In the genomic region with DNA sequence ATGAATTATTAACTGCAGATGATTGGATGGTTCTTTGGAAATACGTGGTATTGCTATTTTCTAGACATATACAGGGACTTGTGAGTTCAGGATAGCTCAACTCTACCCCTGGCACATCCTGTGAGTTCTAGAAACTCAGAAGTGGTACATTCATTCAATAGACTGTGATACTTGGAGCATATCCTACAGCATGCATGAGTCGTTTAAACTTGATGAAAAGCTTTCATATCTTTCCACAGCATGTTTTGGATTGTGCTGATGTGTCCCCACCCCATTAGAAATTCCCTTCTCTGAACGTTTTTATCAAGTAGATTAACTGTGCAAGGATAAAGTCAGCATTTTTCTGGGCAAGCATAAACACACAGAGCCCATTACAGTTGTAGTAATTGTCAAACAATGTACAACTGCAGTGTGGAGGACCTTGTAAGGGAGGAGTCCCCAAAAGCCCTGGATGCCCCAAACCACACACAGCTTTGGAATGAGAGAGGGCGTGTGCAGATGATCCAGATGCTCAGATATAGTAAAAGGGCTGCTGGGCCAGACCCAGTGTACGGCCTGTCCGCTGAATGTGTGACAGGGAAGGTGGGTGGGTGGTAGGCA, we compare ENCODE assay signal across 26 mouse cellular contexts. TPM values are rescaled to one million over a fixed set of nuclear protein-coding genes. Genes with fewer than 3 reads are reported as not detected.
DNase-seq lines count a peak whose midpoint lies in the region; ATAC-seq and TF ChIP-seq lines count a peak whose summit lies in the region.
"Had no signal": no experiment of that assay in that cellular context is flagged by ENCODE, and none has a peak within 500 bp of the region (broad histone marks: within the 10 kb centered on the region; RNA-seq: fewer than 3 reads in every experiment).

No protein-coding gene starts in this region.

- no peaks in the 10 kb centered on the region for H3K36me3 ChIP-seq in lung, embryonic 14.5 days (ENCODE audit: insufficient read depth)
- H3K36me3 ChIP-seq in midbrain, embryonic 15.5 days (replicated peaks), result no peaks in the 10 kb centered on the region
- H3K36me3 ChIP-seq in midbrain, embryonic 16.5 days (ENCODE audit: control insufficient read depth, insufficient read depth, low read length), result no peaks in the 10 kb centered on the region
- no peaks in the 10 kb centered on the region for H3K36me3 ChIP-seq in stomach, embryonic 16.5 days (ENCODE audit: control insufficient read depth, insufficient read depth, low read length)
- H3K36me3 ChIP-seq: heart, embryonic 13.5 days; kidney, embryonic 15.5 days; limb, embryonic 10.5 days; limb, embryonic 15.5 days; liver, embryonic 13.5 days; midbrain, embryonic 12.5 days had no signal

- H3K27ac ChIP-seq in lung, embryonic 14.5 days (ENCODE audit: low read depth), result no peak overlapping the region
- H3K27ac ChIP-seq in midbrain, embryonic 15.5 days, result peak overlapping the region; percentile 73; the same call in 1 of the 2 replicates
- H3K27ac ChIP-seq in midbrain, embryonic 16.5 days (ENCODE audit: low read length), result no peak overlapping the region; the same call in 1 of the 2 replicates
- peak overlapping the region; percentile 32 for H3K27ac ChIP-seq in stomach, embryonic 16.5 days (ENCODE audit: low read length)
- H3K27ac ChIP-seq: heart, adult 2 months; heart, embryonic 13.5 days; kidney, embryonic 15.5 days; limb, embryonic 10.5 days; limb, embryonic 15.5 days; liver, embryonic 13.5 days; midbrain, embryonic 12.5 days had no signal

- no peak overlapping the region for H3K4me2 ChIP-seq in lung, embryonic 14.5 days
- H3K4me2 ChIP-seq in midbrain, embryonic 15.5 days, result no peak overlapping the region
- H3K4me2 ChIP-seq in midbrain, embryonic 16.5 days (ENCODE audit: low read length), result no peak overlapping the region
- H3K4me2 ChIP-seq in stomach, embryonic 16.5 days (ENCODE audit: low read depth, low read length), result no peak overlapping the region
- H3K4me2 ChIP-seq: heart, embryonic 13.5 days; hindbrain, embryonic 14.5 days; kidney, embryonic 15.5 days; limb, embryonic 15.5 days; liver, embryonic 13.5 days; midbrain, embryonic 12.5 days had no signal

- H3K4me1 ChIP-seq in lung, embryonic 14.5 days (ENCODE audit: insufficient read depth), result peaks cover 21% of the 10 kb centered on the region
- H3K4me1 ChIP-seq in midbrain, embryonic 15.5 days, result peaks cover 8% of the 10 kb centered on the region
- H3K4me1 ChIP-seq in midbrain, embryonic 16.5 days (ENCODE audit: control insufficient read depth, insufficient read depth, low read length), result peaks cover 11% of the 10 kb centered on the region
- H3K4me1 ChIP-seq in stomach, embryonic 16.5 days (ENCODE audit: control insufficient read depth, insufficient read depth, low read length), result peaks cover 15% of the 10 kb centered on the region
- H3K4me1 ChIP-seq: limb, embryonic 10.5 days; liver, embryonic 13.5 days had no signal

- ATAC-seq in lung, embryonic 14.5 days (ENCODE audit: insufficient read depth), result peak; percentile 76
- ATAC-seq in midbrain, embryonic 15.5 days (replicated peaks), result no peak
- no peak for ATAC-seq in midbrain, embryonic 16.5 days
- peak; percentile 55; the same call in 1 of the 2 replicates for ATAC-seq in stomach, embryonic 16.5 days (ENCODE audit: insufficient read depth, low FRiP score)
- ATAC-seq: CD4-positive, CD25-positive, alpha-beta regulatory T cell, adult 4 months had no signal

- 37% methylated on average over 6 of the region's 6 CpGs for WGBS in lung, embryonic 14.5 days
- 86% methylated on average over 6 of the region's 6 CpGs for WGBS in midbrain, embryonic 15.5 days
- 75% methylated on average over 6 of the region's 6 CpGs for WGBS in midbrain, embryonic 16.5 days
- 57% methylated on average over 6 of the region's 6 CpGs for WGBS in stomach, embryonic 16.5 days

- H3K9ac ChIP-seq in lung, embryonic 14.5 days, result no peak overlapping the region
- H3K9ac ChIP-seq in midbrain, embryonic 15.5 days, result no peak overlapping the region
- no peak overlapping the region for H3K9ac ChIP-seq in midbrain, embryonic 16.5 days (ENCODE audit: low read depth, low read length)
- H3K9ac ChIP-seq in stomach, embryonic 16.5 days (ENCODE audit: low read length), result no peak overlapping the region
- H3K9ac ChIP-seq: heart, embryonic 13.5 days; hindbrain, embryonic 14.5 days; kidney, embryonic 15.5 days; limb, embryonic 15.5 days; liver, embryonic 13.5 days; midbrain, embryonic 12.5 days had no signal

- H3K9me3 ChIP-seq in lung, embryonic 14.5 days (ENCODE audit: low read depth, low read length), result no peaks in the 10 kb centered on the region
- no peaks in the 10 kb centered on the region for H3K9me3 ChIP-seq in midbrain, embryonic 15.5 days
- no peaks in the 10 kb centered on the region for H3K9me3 ChIP-seq in midbrain, embryonic 16.5 days (replicated peaks; ENCODE audit: control insufficient read depth, low read length, poor library complexity, severe bottlenecking)
- no peaks in the 10 kb centered on the region for H3K9me3 ChIP-seq in stomach, embryonic 16.5 days (replicated peaks; ENCODE audit: control insufficient read depth, low read length)
- H3K9me3 ChIP-seq: heart, embryonic 13.5 days; kidney, embryonic 15.5 days; limb, embryonic 10.5 days; limb, embryonic 15.5 days; liver, embryonic 13.5 days; megakaryocyte, embryonic 14.5 days; midbrain, embryonic 12.5 days had no signal

- no peak overlapping the region for H3K4me3 ChIP-seq in lung, embryonic 14.5 days (ENCODE audit: low read depth, low read length)
- no peak overlapping the region for H3K4me3 ChIP-seq in midbrain, embryonic 15.5 days
- H3K4me3 ChIP-seq in midbrain, embryonic 16.5 days (ENCODE audit: low read depth, low read length), result no peak overlapping the region
- no peak overlapping the region for H3K4me3 ChIP-seq in stomach, embryonic 16.5 days (replicated peaks; ENCODE audit: low read length)
- H3K4me3 ChIP-seq: heart, adult 2 months; heart, embryonic 13.5 days; kidney, embryonic 15.5 days; limb, embryonic 10.5 days; limb, embryonic 15.5 days; liver, embryonic 13.5 days; megakaryocyte, embryonic 14.5 days; midbrain, embryonic 12.5 days had no signal

- peak; percentile 61 for DNase-seq in lung, embryonic 14.5 days
- no peak for DNase-seq in lung, adult 18-20 months
- peak; percentile 50 for DNase-seq in NIH3T3 (ENCODE audit: low read depth)
- no peak for DNase-seq in kidney, postnatal 10 days
- no peak for DNase-seq in ovary, postnatal 10 days (ENCODE audit: low spot score)
- DNase-seq: adrenal gland, adult 8-10 months; cerebellum, adult 9-10 months; cerebellum, postnatal 36 days; heart, adult 2 months; heart, postnatal 10 days; kidney, adult 18-20 months; kidney, postnatal 36 days; layer of hippocampus, postnatal 36 days; liver, embryonic 13.5 days; spleen, adult 18-20 months had no signal

- H3K27me3 ChIP-seq in lung, embryonic 14.5 days (ENCODE audit: insufficient read depth, low read length), result no peaks in the 10 kb centered on the region
- no peaks in the 10 kb centered on the region for H3K27me3 ChIP-seq in midbrain, embryonic 15.5 days (replicated peaks)
- H3K27me3 ChIP-seq in midbrain, embryonic 16.5 days (ENCODE audit: control insufficient read depth, insufficient read depth, low read depth, low read length), result no peaks in the 10 kb centered on the region
- H3K27me3 ChIP-seq in stomach, embryonic 16.5 days (ENCODE audit: control insufficient read depth, insufficient read depth, low read length), result no peaks in the 10 kb centered on the region
- H3K27me3 ChIP-seq: heart, embryonic 13.5 days; kidney, embryonic 15.5 days; limb, embryonic 15.5 days; liver, embryonic 13.5 days; megakaryocyte, embryonic 14.5 days; midbrain, embryonic 12.5 days had no signal

- no peak for TF ChIP-seq CTCF in lung, embryonic 14.5 days (IDR thresholded peaks at IDR 0.05; ENCODE audit: low read depth)

RNA-seq across cellular contexts. Expression of a gene that starts 35.1 kb away (rescaled TPM):
- polyA plus RNA-seq in lung, embryonic 14.5 days (2014; fragmentation: Nextera tagmentation; extraction: Ambion mirVana), result 3.8 and 4.6 TPM in 2 replicates
- polyA plus RNA-seq in midbrain, embryonic 15.5 days (2015; fragmentation: Nextera tagmentation; extraction: Ambion mirVana), result 1.2 and 1.3 TPM in 2 replicates
- 1.1 and 1.2 TPM in 2 replicates for polyA plus RNA-seq in midbrain, embryonic 16.5 days (2015; fragmentation: Nextera tagmentation; extraction: Ambion mirVana)
- polyA plus RNA-seq in stomach, embryonic 16.5 days (2015; fragmentation: Nextera tagmentation; extraction: Ambion mirVana), result 3.9 and 4.7 TPM in 2 replicates

Comparison
In these comparisons a context has a peak if more than half of its experiments do, and no peak if none do; other contexts are left out.
1. DNase-seq: peak in lung, embryonic 14.5 days (single experiment) and NIH3T3 (single experiment); none in lung, adult 18-20 months (0 of 2), kidney, postnatal 10 days (single experiment) and ovary, postnatal 10 days (single experiment).
2. H3K27ac ChIP-seq: peak in midbrain, embryonic 15.5 days (single experiment) and stomach, embryonic 16.5 days (single experiment); none in lung, embryonic 14.5 days (single experiment) and midbrain, embryonic 16.5 days (single experiment).
3. ATAC-seq: peak in lung, embryonic 14.5 days (single experiment) and stomach, embryonic 16.5 days (single experiment); none in midbrain, embryonic 15.5 days (single experiment) and midbrain, embryonic 16.5 days (single experiment).